Comparison of ENCODE assay signal across 9 mouse cellular contexts in the genomic region with DNA sequence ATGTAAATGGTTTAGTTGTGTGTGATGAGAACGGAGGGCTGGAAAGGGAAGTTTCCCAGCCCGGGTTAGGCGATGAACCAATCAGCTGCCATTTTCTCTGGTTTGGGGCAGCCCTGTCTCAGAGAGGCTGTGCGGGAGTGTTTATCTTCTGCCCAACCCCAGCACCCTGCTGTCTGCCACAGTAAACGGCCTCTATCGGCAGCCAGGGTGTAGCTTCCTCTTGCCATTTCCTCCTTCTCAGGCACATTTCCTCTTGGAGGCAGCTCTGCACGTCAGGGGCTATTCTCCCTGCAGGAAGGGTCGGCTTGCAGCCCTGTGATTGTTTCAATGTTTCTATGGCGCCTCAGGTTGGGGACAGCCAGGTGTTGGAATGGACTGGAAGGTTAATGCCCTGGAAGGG. TPM values are rescaled to one million over a fixed set of nuclear protein-coding genes. Genes with fewer than 3 reads are reported as not detected.
A peak's percentile ranks its signal among the peaks of the same experiment; 100 is the strongest.
DNase-seq lines count a peak whose midpoint lies in the region; ATAC-seq and TF ChIP-seq lines count a peak whose summit lies in the region.
"Had no signal": no experiment of that assay in that cellular context is flagged by ENCODE, and none has a peak within 500 bp of the region (broad histone marks: within the 10 kb centered on the region; RNA-seq: fewer than 3 reads in every experiment).

No protein-coding gene starts in this region.

- 0 out of 2 replicates have a peak overlapping the region, but pooled peaks have one; percentile 16 for H3K4me2 ChIP-seq in CH12.LX (ENCODE audit: insufficient read depth, low read depth, poor library complexity, severe bottlenecking)
- no peak overlapping the region for H3K4me2 ChIP-seq in heart, postnatal 0 days (ENCODE audit: low read depth, low read length)
- peak overlapping the region; percentile 34; the same call in 1 of the 2 replicates for H3K4me2 ChIP-seq in liver, embryonic 14.5 days (ENCODE audit: low read depth)
- no peak overlapping the region for H3K4me2 ChIP-seq in stomach, embryonic 15.5 days

- TF ChIP-seq POLR2A in CH12.LX (IDR thresholded peaks at IDR 0.05; ENCODE audit: low read depth, low read length): no peak

- peak; percentile 70 for ATAC-seq in heart, postnatal 0 days (ENCODE audit: insufficient read depth, low read depth)
- ATAC-seq in liver, embryonic 14.5 days (ENCODE audit: insufficient read depth): peak; percentile 84
- peak; percentile 43; the same call in 1 of the 2 replicates for ATAC-seq in stomach, embryonic 15.5 days (ENCODE audit: insufficient read depth, low FRiP score, low read depth)

- no peak overlapping the region for H3K27ac ChIP-seq in CH12.LX (ENCODE audit: insufficient read depth, low read depth)
- H3K27ac ChIP-seq in heart, postnatal 0 days (ENCODE audit: low read depth): peak overlapping the region; percentile 68
- H3K27ac ChIP-seq in liver, embryonic 14.5 days: no peak overlapping the region
- no peak overlapping the region for H3K27ac ChIP-seq in stomach, embryonic 15.5 days

- in situ Hi-C loops in CH12.LX (cut with MboI; ENCODE audit: low pct_ligation_motif_present, low pct_unique_long_range_greater_than_20kb, low sequenced_read_pairs): no loop called here

- TF ChIP-seq CTCF in CH12.LX (conservative IDR thresholded peaks at IDR 0.05 in 1 of 2, IDR thresholded peaks at IDR 0.05 in 1 of 2; ENCODE audit: low read depth in 2 of 2, low read length in 2 of 2): no peak
- 0 out of 2 replicates have a peak, but pooled peaks have one; percentile 5 for TF ChIP-seq CTCF in heart, postnatal 0 days (IDR thresholded peaks at IDR 0.05; ENCODE audit: low read depth)
- TF ChIP-seq CTCF in liver, embryonic 14.5 days (IDR thresholded peaks at IDR 0.05; ENCODE audit: low read depth): peak; percentile 51

- dilution Hi-C loops in CH12.LX (cut with MboI; ENCODE audit: extremely low pct_ligation_motif_present, extremely low pct_unique_long_range_greater_than_20kb, low sequenced_read_pairs): no loop called here

- no peaks in the 10 kb centered on the region for H3K27me3 ChIP-seq in CH12.LX (replicated peaks)
- H3K27me3 ChIP-seq in heart, postnatal 0 days (ENCODE audit: control insufficient read depth, insufficient read depth, low read length): no peaks in the 10 kb centered on the region
- H3K27me3 ChIP-seq in liver, embryonic 14.5 days (ENCODE audit: control insufficient read depth, insufficient read depth, low read length): no peaks in the 10 kb centered on the region
- H3K27me3 ChIP-seq in stomach, embryonic 15.5 days (replicated peaks): no peaks in the 10 kb centered on the region

- H3K9me3 ChIP-seq in CH12.LX (replicated peaks; ENCODE audit: low read length): peaks cover 4% of the 10 kb centered on the region
- no peaks in the 10 kb centered on the region for H3K9me3 ChIP-seq in heart, postnatal 0 days (replicated peaks; ENCODE audit: control insufficient read depth, low read length)
- no peaks in the 10 kb centered on the region for H3K9me3 ChIP-seq in liver, embryonic 14.5 days (ENCODE audit: control insufficient read depth, low read length)
- H3K9me3 ChIP-seq in stomach, embryonic 15.5 days: no peaks in the 10 kb centered on the region

- no peak for DNase-seq in CH12.LX (ENCODE audit: extremely low read depth)
- DNase-seq in adrenal gland, postnatal 10 days: peak; percentile 36
- DNase-seq in heart, postnatal 0 days (ENCODE audit: low spot score): peak; percentile 42
- DNase-seq in liver, embryonic 14.5 days (ENCODE audit: low read depth in 3 of 3, low spot score in 3 of 3): peak in 2 of 3 experiments; percentile 36 to 47
- DNase-seq in left cerebral cortex, adult 8-10 months (ENCODE audit: low spot score in 2 of 2): no peak
- DNase-seq in retina, postnatal 1 day: no peak
- no peak for DNase-seq in layer of hippocampus, postnatal 10 days (ENCODE audit: low spot score in 2 of 2)

- no peaks in the 10 kb centered on the region for H3K36me3 ChIP-seq in CH12.LX (replicated peaks in 1 of 2; ENCODE audit: control insufficient read depth in 1 of 2, insufficient read depth in 1 of 2, low read length in 1 of 2)
- no peaks in the 10 kb centered on the region for H3K36me3 ChIP-seq in heart, postnatal 0 days (replicated peaks; ENCODE audit: control insufficient read depth, insufficient read depth, low read length)
- H3K36me3 ChIP-seq in liver, embryonic 14.5 days (replicated peaks; ENCODE audit: control insufficient read depth, insufficient read depth, low read depth): no peaks in the 10 kb centered on the region
- H3K36me3 ChIP-seq in stomach, embryonic 15.5 days: no peaks in the 10 kb centered on the region

- WGBS in heart, postnatal 0 days: 38% methylated on average over 9 of the region's 9 CpGs
- 9% methylated on average over 9 of the region's 9 CpGs for WGBS in liver, embryonic 14.5 days (ENCODE audit: insufficient replicate concordance)
- WGBS in stomach, embryonic 15.5 days: 50% methylated on average over 9 of the region's 9 CpGs

- H3K4me1 ChIP-seq in CH12.LX (ENCODE audit: control insufficient read depth in 1 of 2, insufficient read depth in 2 of 2): peaks cover 4 to 11% of the 10 kb centered on the region in 2 experiments; a peak in 3 of 4 replicates
- H3K4me1 ChIP-seq in heart, postnatal 0 days (ENCODE audit: control insufficient read depth, insufficient read depth): no peaks in the 10 kb centered on the region
- peaks cover 6 to 9% of the 10 kb centered on the region in 2 experiments for H3K4me1 ChIP-seq in liver, embryonic 14.5 days (replicated peaks; ENCODE audit: control insufficient read depth in 2 of 2, insufficient read depth in 2 of 2, low read length in 1 of 2)
- no peaks in the 10 kb centered on the region for H3K4me1 ChIP-seq in stomach, embryonic 15.5 days

- no peak overlapping the region for H3K9ac ChIP-seq in CH12.LX (ENCODE audit: insufficient read depth, low read depth)
- no peak overlapping the region for H3K9ac ChIP-seq in heart, postnatal 0 days (replicated peaks; ENCODE audit: low read depth, low read length)
- no peak overlapping the region for H3K9ac ChIP-seq in liver, embryonic 14.5 days (replicated peaks)
- no peak overlapping the region for H3K9ac ChIP-seq in stomach, embryonic 15.5 days

- no peak for TF ChIP-seq EP300 in CH12.LX (IDR thresholded peaks at IDR 0.05; ENCODE audit: low read length)
- TF ChIP-seq EP300 in heart, postnatal 0 days (IDR thresholded peaks at IDR 0.05; ENCODE audit: low read depth): peak; percentile 57; the same call in 1 of the 2 replicates
- no peak for TF ChIP-seq EP300 in liver, embryonic 14.5 days (IDR thresholded peaks at IDR 0.05; ENCODE audit: low read depth)

- TF ChIP-seq RAD21 in CH12.LX (IDR thresholded peaks at IDR 0.05; ENCODE audit: low read depth, low read length): no peak

- no peaks in the 10 kb centered on the region for H3K79me2 ChIP-seq in CH12.LX (replicated peaks; ENCODE audit: control insufficient read depth, extremely low read depth, insufficient read depth, poor library complexity, severe bottlenecking)

- H3K4me3 ChIP-seq in CH12.LX (replicated peaks in 1 of 3; ENCODE audit: low read depth in 2 of 3, low read length in 2 of 3, poor library complexity in 1 of 3): no peak overlapping the region
- H3K4me3 ChIP-seq in heart, postnatal 0 days (ENCODE audit: low read depth, low read length): no peak overlapping the region
- no peak overlapping the region for H3K4me3 ChIP-seq in liver, embryonic 14.5 days (ENCODE audit: insufficient read depth in 1 of 2, low read depth in 2 of 2, low read length in 2 of 2)
- H3K4me3 ChIP-seq in stomach, embryonic 15.5 days (replicated peaks): no peak overlapping the region
- H3K4me3 ChIP-seq: erythroblast, embryonic 14.5 days had no signal

TF ChIP-seq in CH12.LX, 34 proteins besides CTCF, POLR2A, EP300 and RAD21:
- TF ChIP-seq IRF4 (IDR thresholded peaks at IDR 0.05; ENCODE audit: low read depth, low read length): no peak
- no peak for TF ChIP-seq MAX (IDR thresholded peaks at IDR 0.05; ENCODE audit: low read length)
- TF ChIP-seq NELFE (IDR thresholded peaks at IDR 0.05; ENCODE audit: low read depth, low read length): no peak
- TF ChIP-seq NRF1 (IDR thresholded peaks at IDR 0.05; ENCODE audit: low read depth, low read length): no peak
- no peak for TF ChIP-seq ETS1 (conservative IDR thresholded peaks at IDR 0.05; ENCODE audit: low read depth, low read length)
- TF ChIP-seq ZNF384 (IDR thresholded peaks at IDR 0.05; ENCODE audit: low read depth, low read length): no peak
- TF ChIP-seq JUND (conservative IDR thresholded peaks at IDR 0.05; ENCODE audit: low read depth, low read length): no peak
- no peak for TF ChIP-seq GABPA (IDR thresholded peaks at IDR 0.05; ENCODE audit: insufficient replicate concordance, low read depth, low read length)
- TF ChIP-seq TBP (conservative IDR thresholded peaks at IDR 0.05; ENCODE audit: low read depth, low read length): no peak
- no peak for TF ChIP-seq MYC (IDR thresholded peaks at IDR 0.05; ENCODE audit: low read depth, low read length)
- no peak for TF ChIP-seq JUN (IDR thresholded peaks at IDR 0.05; ENCODE audit: insufficient read depth, low read depth, low read length)
- no peak for TF ChIP-seq KAT2A (IDR thresholded peaks at IDR 0.05; ENCODE audit: insufficient replicate concordance, low read length)
- TF ChIP-seq POLR2AphosphoS2 (IDR thresholded peaks at IDR 0.05; ENCODE audit: low read depth, low read length): no peak
- no peak for TF ChIP-seq MEF2A (IDR thresholded peaks at IDR 0.05; ENCODE audit: borderline replicate concordance, low read depth, low read length)
- no peak for TF ChIP-seq E2F4 (IDR thresholded peaks at IDR 0.05; ENCODE audit: insufficient replicate concordance, low read depth, low read length)
- no peak for TF ChIP-seq SMC3 (IDR thresholded peaks at IDR 0.05; ENCODE audit: low read depth, low read length)
TF ChIP-seq in CH12.LX: peak in this region for 0.

RNA-seq across cellular contexts. Expression of a gene that starts 12.0 kb away (rescaled TPM):
- total RNA-seq in CH12.LX (2012; rRNA removed) (not detected in 2 replicates), CH12.LX (2014; rRNA removed) (not detected in 2 replicates)
- not detected in 2 replicates for polyA plus RNA-seq in CH12.LX (2012; ENCODE audit: insufficient read length, low read depth)
- total RNA-seq in adrenal gland, postnatal 10 days (2021): 10 to 100 TPM; 14.9 to 17.5 TPM
- total RNA-seq in heart, postnatal 0 days (2014; rRNA removed; ENCODE audit: low replicate concordance): 11.9 and 14.1 TPM in 2 replicates
- polyA plus RNA-seq in heart, postnatal 0 days (2015; fragmentation: Nextera tagmentation; extraction: Ambion mirVana): 4.0 and 4.6 TPM in 2 replicates
- polyA plus RNA-seq in liver, embryonic 14.5 days (2012; rRNA removed): 0.50 and 0.55 TPM in 2 replicates
- polyA plus RNA-seq in liver, embryonic 14.5 days (2014; fragmentation: Nextera tagmentation; extraction: Ambion mirVana): 0.81 and 0.86 TPM in 2 replicates
- polyA plus RNA-seq in stomach, embryonic 15.5 days (2015; fragmentation: Nextera tagmentation; extraction: Ambion mirVana): 3.6 and 3.7 TPM in 2 replicates
- total RNA-seq in left cerebral cortex, adult 8-10 months (2022): 1 to 10 TPM; 2.7 to 3.7 (median 3.4) TPM
- total RNA-seq in layer of hippocampus, postnatal 10 days (2021): 1 to 10 TPM; 4.0 to 4.2 TPM
- polyA plus RNA-seq: erythroblast, embryonic 14.5 days had no signal

Comparison
In these comparisons a context has a peak if more than half of its experiments do, and no peak if none do; other contexts are left out.
1. DNase-seq: peak in adrenal gland, postnatal 10 days (single experiment), heart, postnatal 0 days (single experiment) and liver, embryonic 14.5 days (2 of 3); none in CH12.LX (single experiment), left cerebral cortex, adult 8-10 months (0 of 2), retina, postnatal 1 day (single experiment) and layer of hippocampus, postnatal 10 days (0 of 2).
2. H3K4me2 ChIP-seq: peak in CH12.LX (single experiment) and liver, embryonic 14.5 days (single experiment); none in heart, postnatal 0 days (single experiment) and stomach, embryonic 15.5 days (single experiment).
3. CTCF ChIP-seq: peak in heart, postnatal 0 days (single experiment) and liver, embryonic 14.5 days (single experiment); none in CH12.LX (0 of 2).
4. Peak in every context shown above with its lines, with median percentiles within 50 percentile points of each other: ATAC-seq.